Mouse (Mus musculus): ENCODE data around the gene Tma16. TPM values are rescaled to one million over a fixed set of nuclear protein-coding genes. Genes with fewer than 3 reads are reported as not detected.

The Tma16 gene
- total and polyA plus RNA-seq, 3 experiments, result 0.94 to 6.7 (median 6.0) TPM

Other genes starting within 250 kb of the Tma16 start
- gene Tktl2, start 25.2 kb upstream of the Tma16 start, total RNA-seq (2021), result not detected
- gene Tktl2, start 25.2 kb upstream of the Tma16 start, polyA plus RNA-seq (2012; rRNA removed), result not detected in 2 replicates
- under 1 TPM; 0.23 to 0.35 TPM for gene Npy5r, start 201.6 kb upstream of the Tma16 start, total RNA-seq (2021)
- gene Npy5r, start 201.6 kb upstream of the Tma16 start, polyA plus RNA-seq (2012; rRNA removed), result 0.03 TPM in 1 of 2 replicates, not detected in the other
- gene Npy1r, start 210.7 kb upstream of the Tma16 start, total RNA-seq (2021), result 1 to 10 TPM; 5.0 to 6.0 TPM
- 0.77 and 1.2 TPM in 2 replicates for gene Npy1r, start 210.7 kb upstream of the Tma16 start, polyA plus RNA-seq (2012; rRNA removed)

Measured in adrenal gland, adult 2 months (tissue).